Mouse (Mus musculus): ENCODE measurements around the gene Dctd. TPM values are rescaled to one million over a fixed set of nuclear protein-coding genes. Genes with fewer than 3 reads are reported as not detected.

Dctd gene
- total RNA-seq, 1 experiment from 2014 or later = 0.48 TPM

Other genes starting within 250 kb of the Dctd start
- 1.1 to 3.0 TPM (median 2.9 TPM) in 3 replicates for gene Wwc2, start 108.2 kb upstream of the Dctd start, total RNA-seq (2017)

Data from monocyte, adult 5-6 weeks (primary cell).